Mouse (Mus musculus) lung, embryonic 16.5 days (tissue): ENCODE data around the gene Lrba. TPM values are rescaled to one million over a fixed set of nuclear protein-coding genes. Genes with fewer than 3 reads are reported as not detected.
A peak's percentile ranks its signal among the peaks of the same experiment; 100 is the strongest.

Source experiments
- ATAC-seq: fragments of 200-750 bp; cut with Nextera tagmentation; 2 replicates; pipeline ENCODE4 v1.8.0; 2017; ENCODE audit warnings: low read depth, mild to moderate bottlenecking, moderate library complexity
- H3K27ac ChIP-seq: fragments of 300-500 bp; sonication (generic); 2 replicates; pipeline ENCODE4 v1.5.1; 2014; ENCODE audit warnings: mild to moderate bottlenecking, control low read depth, low read length
- H3K27me3 ChIP-seq: fragments of 300-500 bp; sonication (generic); 2 replicates; pipeline ENCODE4 v1.6.1; 2014; ENCODE audit warnings: low read depth, low read length, mixed read lengths; ENCODE audit not compliant: control insufficient read depth, insufficient read depth
- H3K36me3 ChIP-seq: fragments of 300-500 bp; sonication (generic); 2 replicates; pipeline ENCODE4 v1.6.1; 2014; ENCODE audit warnings: low read length; ENCODE audit not compliant: control insufficient read depth, insufficient read depth
- H3K4me1 ChIP-seq: fragments of 300-500 bp; sonication (generic); replicated peaks from 2 replicates; pipeline ENCODE4 v1.6.1; 2014; ENCODE audit warnings: low read length, mixed read lengths; ENCODE audit not compliant: control insufficient read depth, insufficient read depth
- H3K4me2 ChIP-seq: fragments of 300-500 bp; sonication (generic); 2 replicates; pipeline ENCODE4 v1.6.1; 2014; ENCODE audit warnings: low read depth, low read length, control low read depth
- H3K4me3 ChIP-seq: fragments of 300-500 bp; sonication (generic); 2 replicates; pipeline ENCODE4 v1.5.1; 2014; ENCODE audit warnings: mild to moderate bottlenecking, low read length, control low read depth
- H3K9ac ChIP-seq: fragments of 300-500 bp; sonication (generic); 2 replicates; pipeline ENCODE4 v1.6.1; 2014; ENCODE audit warnings: low read length, control low read depth
- H3K9me3 ChIP-seq: fragments of 300-500 bp; sonication (generic); 2 replicates; pipeline ENCODE4 v1.6.1; 2016; ENCODE audit warnings: low read length; ENCODE audit not compliant: control insufficient read depth
- WGBS: fragments of 180-500 bp; shearing (Covaris S2); extraction: QIAGEN DNeasy Blood & Tissue Kit; methylation state at CpG from one replicate; pipeline ENCODE4 v1.1.7; 2014; 5-methylcytosine and 5-hydroxymethylcytosine counted together
- polyA plus RNA-seq: library from polyadenylated mRNA; unstranded; fragments of >200 nt; fragmentation: Nextera tagmentation; extraction: Ambion mirVana; gene quantifications from 2 replicates; pipeline ENCODE4 v1.2.1, GENCODE M21; 2015

Gene Lrba
- polyA plus RNA-seq, 1 experiment from 2014 or later, result 3.4 TPM

DNA sequence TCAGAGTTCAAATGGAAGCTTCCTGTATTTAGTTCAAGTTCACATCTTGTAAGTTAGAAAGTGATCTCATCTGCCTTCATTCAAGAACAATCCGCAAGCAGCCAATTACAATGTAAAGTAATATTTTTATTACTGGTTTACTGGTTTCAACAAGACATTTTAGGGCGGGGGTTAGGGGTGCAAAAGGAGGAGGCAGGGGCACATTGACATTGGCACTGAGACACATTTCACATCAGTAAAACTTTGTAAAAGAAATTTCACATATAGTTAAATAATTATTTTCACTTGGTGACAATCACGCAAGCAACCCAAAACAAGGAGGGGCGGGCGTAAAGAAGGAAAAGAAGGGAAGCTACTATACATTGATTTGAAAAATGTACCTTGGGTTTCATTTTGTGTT lies 321.5 kb downstream of the Lrba start:
- H3K4me1 ChIP-seq, result peaks cover 16% of the 10 kb centered on the region
- H3K9ac ChIP-seq, result no peak overlapping the region
- no peak for ATAC-seq
- H3K9me3 ChIP-seq, result no peaks in the 10 kb centered on the region
- H3K4me3 ChIP-seq, result peak overlapping the region; percentile 47
- H3K27me3 ChIP-seq, result peaks cover 28% of the 10 kb centered on the region
- no peaks in the 10 kb centered on the region for H3K36me3 ChIP-seq
- 38% methylated on average over 5 of the region's 5 CpGs for WGBS
- H3K27ac ChIP-seq, result no peak overlapping the region
- H3K4me2 ChIP-seq, result peak overlapping the region; percentile 62

DNA sequence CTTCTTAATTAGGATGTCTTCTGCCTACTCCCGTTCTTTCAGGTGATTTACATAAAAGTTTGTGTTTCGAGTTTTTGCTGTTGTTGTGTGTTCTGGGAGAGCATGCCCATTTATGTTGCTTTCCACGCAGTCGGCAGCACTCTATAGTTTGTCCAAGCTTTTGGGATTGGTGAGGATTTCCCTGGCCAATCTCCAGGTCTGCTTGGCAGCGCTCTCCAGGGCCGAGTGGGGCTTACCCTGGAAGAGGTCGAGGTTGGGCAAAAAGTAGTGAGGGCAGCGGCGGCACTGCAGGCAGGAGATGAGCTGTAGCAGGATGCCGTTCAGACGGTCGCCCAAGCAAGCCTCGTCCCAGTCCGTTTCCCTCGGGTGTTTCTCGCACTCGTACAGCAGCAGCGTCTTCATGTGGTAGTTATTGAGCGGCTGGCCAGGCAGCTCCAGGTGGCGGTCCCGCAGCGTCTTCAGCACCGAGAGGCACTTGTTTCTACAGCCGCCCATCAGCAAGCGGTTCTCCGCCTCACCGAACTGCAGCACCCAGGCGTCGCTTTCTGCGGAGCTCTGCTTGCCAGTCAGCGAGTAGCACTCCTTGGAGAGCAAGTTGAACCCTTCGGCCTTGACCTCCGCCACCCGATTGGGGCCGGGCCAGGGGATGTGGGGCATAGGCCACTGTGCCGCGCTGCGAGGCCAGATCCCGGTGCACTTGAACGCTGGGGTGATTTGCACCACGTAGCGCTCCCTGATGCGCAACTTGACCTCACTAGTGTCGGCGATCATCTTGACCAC lies 322.2 kb downstream of the Lrba start:
- H3K27ac ChIP-seq, result no peak overlapping the region
- no peaks in the 10 kb centered on the region for H3K36me3 ChIP-seq
- peak; percentile 64 for ATAC-seq
- peak overlapping the region; percentile 62 for H3K4me2 ChIP-seq
- H3K9ac ChIP-seq, result peak overlapping the region; percentile 15; the same call in 1 of the 2 replicates
- no peaks in the 10 kb centered on the region for H3K9me3 ChIP-seq
- under 1% methylated on average over 45 of the region's 45 CpGs for WGBS
- H3K4me3 ChIP-seq, result peak overlapping the region; percentile 47
- peaks cover 16% of the 10 kb centered on the region for H3K4me1 ChIP-seq
- peaks cover 35% of the 10 kb centered on the region for H3K27me3 ChIP-seq

DNA sequence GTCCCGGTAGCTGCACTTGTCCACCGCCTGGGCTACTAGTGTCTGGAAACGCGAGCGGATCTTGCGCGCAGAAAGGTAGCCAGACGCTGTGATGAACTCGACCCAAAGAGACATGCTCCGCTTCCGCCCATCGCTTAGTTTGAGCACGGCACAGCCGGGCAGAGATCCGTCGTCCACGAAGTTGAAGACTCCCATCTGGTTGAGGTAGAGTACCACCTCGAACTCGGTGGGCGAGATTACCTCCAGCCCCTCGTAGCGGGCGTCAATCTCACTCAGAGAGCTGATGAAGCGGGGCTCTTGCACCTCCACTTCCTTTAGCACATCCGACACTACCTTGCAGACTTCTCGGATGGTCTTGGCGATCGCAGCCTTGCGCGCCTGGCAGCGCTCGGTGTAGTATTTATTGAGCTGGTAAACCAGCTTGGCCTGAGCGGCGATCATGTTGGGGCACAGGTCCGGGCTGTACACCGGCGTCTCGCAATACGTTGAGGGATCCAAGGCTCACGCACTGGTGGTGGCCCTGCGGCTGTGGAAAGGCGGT lies 322.8 kb downstream of the Lrba start:
- Histone ChIP-seq H3K4me3 (peak overlapping the region; percentile 47), H3K4me2 (peak overlapping the region; percentile 62), H3K27me3 (peaks cover 35% of the 10 kb centered on the region), H3K4me1 (peaks cover 16% of the 10 kb centered on the region), H3K9me3 (no peaks in the 10 kb centered on the region), H3K36me3 (no peaks in the 10 kb centered on the region), H3K9ac (no peak overlapping the region), H3K27ac (no peak overlapping the region)
- ATAC-seq, result peak; percentile 29; the same call in 1 of the 2 replicates
- WGBS, result 2% methylated on average over 42 of the region's 42 CpGs

DNA sequence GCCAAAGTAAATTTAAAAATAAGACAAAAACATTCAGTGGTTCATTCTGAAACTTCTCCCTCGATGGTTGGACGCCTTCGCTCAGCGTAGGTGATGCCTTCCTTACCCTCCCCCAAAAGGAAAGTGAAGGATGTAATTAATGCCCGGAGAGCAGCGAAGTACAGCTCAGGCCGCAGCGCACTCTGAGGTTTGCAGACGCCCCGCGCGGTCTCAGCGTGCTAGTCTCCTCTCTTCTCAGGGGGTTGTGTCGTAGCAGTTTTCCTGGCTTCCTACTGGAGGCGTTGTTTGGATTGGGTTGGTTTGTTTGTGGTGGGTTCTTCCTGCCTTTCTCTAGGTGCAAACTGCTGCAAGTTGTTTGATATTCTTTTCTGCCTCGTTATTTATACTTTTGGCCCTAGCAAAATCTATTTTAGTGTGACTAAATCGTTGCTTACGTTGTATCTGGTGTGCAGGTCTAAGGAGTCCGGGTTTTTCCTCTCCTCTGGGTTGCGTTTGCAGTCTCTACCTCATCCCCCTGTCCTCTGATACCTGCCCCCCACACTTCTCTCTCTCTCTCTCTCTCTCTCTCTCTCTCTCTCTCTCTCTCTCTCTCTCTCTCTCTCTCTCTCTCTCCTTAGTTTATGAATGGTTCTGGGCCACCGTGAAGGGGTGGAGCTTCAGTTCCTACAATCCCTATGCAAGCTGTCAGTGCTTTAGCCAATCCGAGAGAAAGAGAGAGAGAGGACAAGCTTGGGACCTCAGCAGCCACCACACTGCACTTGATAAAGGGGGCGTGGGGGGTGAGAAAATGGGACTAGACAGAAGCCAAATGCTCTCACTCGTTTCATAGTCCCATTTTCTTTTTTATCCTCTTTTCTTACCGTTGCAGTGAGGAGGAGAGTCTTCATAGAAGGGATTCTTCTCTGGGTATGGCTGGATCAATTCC lies 323.9 kb downstream of the Lrba start, which contains the start of gene Mab21l2:
Gene Mab21l2, minus strand, starts transcription at position 539 of the 925 bp plus-strand sequence.
- Histone ChIP-seq H3K36me3 (no peaks in the 10 kb centered on the region), H3K4me2 (peak within 1 kb of the TSS; percentile 62), H3K27ac (no peak within 1 kb of the TSS), H3K9ac (no peak within 1 kb of the TSS), H3K27me3 (peaks cover 35% of the 10 kb centered on the region), H3K4me3 (peak within 1 kb of the TSS; percentile 47), H3K9me3 (no peaks in the 10 kb centered on the region), H3K4me1 (peaks cover 16% of the 10 kb centered on the region)
- WGBS, result 4% methylated on average over 25 of the region's 25 CpGs
- ATAC-seq, result peak; percentile 55; the same call in 1 of the 2 replicates

DNA sequence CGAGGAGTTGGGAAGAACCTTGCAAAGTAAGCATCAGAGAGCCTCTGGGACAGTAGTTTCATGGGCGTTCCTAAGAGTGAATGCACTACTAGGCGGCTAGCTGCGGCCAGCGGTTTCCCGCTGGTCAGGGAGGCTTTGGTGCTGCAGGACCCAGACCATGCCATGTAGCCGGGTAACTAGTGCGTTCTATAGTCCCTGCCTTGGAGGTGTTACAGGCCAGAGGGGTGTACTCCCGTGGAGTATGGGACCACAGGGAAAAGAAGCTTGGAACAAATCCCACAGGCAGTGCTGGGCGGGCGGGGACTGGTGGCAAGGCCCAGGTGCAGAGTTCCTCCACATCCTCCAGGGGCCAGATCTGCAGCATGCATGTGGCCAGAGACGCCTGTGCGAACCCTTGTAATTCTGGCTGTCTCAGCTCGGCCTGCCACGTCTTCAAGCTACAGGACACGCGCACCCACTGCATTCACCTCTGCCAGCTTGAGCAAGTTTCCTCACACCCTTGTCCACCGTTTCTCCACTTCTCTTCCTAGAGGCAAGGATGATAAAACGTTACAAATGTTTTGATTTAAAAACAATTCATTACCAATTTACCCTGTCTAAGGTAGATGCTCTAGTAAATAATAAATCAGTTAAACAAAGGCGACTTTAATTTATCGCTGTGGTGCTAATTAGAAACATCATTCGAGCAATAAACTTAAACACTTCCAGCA lies 326.0 kb downstream of the Lrba start:
- WGBS, result 11% methylated on average over 22 of the region's 22 CpGs
- Histone ChIP-seq H3K27me3 (peaks cover 32% of the 10 kb centered on the region), H3K9ac (no peak overlapping the region), H3K4me2 (no peak overlapping the region), H3K9me3 (no peaks in the 10 kb centered on the region), H3K27ac (no peak overlapping the region), H3K36me3 (no peaks in the 10 kb centered on the region), H3K4me3 (no peak overlapping the region), H3K4me1 (peaks cover 16% of the 10 kb centered on the region)
- 0 out of 2 replicates have a peak, but pooled peaks have one; percentile 30 for ATAC-seq

DNA sequence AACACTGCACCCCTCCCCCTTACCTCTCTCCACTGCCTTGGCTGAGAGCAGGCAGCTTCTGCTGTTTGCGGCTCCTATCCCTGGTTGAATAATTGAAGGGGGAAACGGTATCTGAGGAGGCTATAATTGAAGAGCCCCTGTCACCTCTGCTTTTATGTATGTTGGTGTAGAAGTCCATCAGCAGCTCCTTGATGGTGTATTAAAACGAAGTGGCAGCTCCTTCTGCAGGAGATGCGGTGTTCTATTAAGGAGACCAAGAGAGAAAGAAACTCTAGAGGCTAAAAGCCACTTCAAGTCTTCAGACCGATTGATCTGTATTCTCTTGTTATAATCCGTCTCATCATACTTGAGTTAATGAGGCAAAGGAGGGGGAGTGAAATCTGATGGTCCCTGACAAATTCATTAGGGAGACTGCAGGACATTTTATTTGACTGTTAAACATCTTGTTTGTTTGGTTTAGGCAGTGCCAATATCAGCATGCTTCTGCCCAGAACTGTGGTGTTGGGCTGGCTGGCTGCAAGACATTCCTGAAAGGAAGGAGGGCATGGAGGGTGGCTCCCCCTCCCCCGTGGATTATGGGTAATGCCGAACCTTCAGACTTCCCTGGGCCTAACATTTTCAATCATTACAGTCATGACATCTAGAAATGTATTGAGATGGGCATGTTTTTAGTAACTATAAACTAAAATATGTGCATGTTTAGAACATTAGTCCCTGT lies 326.7 kb downstream of the Lrba start:
- Histone ChIP-seq H3K36me3 (no peaks in the 10 kb centered on the region), H3K9me3 (no peaks in the 10 kb centered on the region), H3K27ac (no peak overlapping the region), H3K4me1 (peaks cover 16% of the 10 kb centered on the region), H3K9ac (no peak overlapping the region), H3K4me2 (no peak overlapping the region), H3K27me3 (peaks cover 29% of the 10 kb centered on the region), H3K4me3 (no peak overlapping the region)
- WGBS, result 29% methylated on average over 8 of the region's 8 CpGs
- no peak for ATAC-seq

DNA sequence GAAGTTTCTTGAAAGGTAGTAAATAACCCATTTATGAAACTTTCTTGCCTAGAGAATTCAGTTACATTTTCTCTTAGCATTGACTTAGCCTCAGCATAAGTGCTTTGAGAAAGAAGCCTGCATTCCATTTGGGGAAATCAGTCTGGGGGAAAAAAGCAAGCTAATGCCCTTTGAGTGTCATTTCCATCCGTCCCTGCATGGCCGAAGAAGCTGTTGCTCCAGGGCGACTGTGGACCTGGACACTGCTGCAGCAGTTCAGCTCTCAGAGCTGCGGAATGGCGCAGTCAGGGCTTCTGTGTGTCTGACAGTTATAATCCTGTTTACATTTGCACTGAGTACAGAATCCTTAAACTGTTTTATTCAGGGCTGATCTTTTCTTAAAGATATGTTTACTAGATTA lies 327.7 kb downstream of the Lrba start:
- no peak for ATAC-seq
- no peak overlapping the region for H3K4me2 ChIP-seq
- no peak overlapping the region for H3K27ac ChIP-seq
- WGBS, result 59% methylated on average over 5 of the region's 5 CpGs
- H3K27me3 ChIP-seq, result peaks cover 21% of the 10 kb centered on the region
- H3K9ac ChIP-seq, result no peak overlapping the region
- H3K9me3 ChIP-seq, result no peaks in the 10 kb centered on the region
- H3K36me3 ChIP-seq, result no peaks in the 10 kb centered on the region
- H3K4me3 ChIP-seq, result no peak overlapping the region
- peaks cover 6% of the 10 kb centered on the region for H3K4me1 ChIP-seq

DNA sequence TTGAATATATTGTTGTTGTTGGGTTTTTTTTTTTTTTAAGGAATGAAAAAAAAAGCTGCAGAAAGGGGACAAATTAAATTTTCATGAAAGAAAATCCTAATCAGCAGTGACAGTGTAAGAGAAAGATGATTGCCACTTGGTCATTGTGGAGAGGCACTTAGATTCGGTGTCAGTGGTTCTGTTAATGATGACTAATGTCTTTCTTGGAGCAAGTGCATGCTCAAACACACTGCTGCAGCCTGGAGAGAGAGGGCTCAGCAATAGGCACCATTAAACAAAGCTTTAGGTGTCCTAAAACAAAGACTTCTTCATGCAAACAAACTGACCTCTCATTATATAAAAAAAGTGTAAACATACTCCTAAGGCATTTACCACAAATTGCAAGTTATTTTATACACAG lies 334.5 kb downstream of the Lrba start:
- H3K36me3 ChIP-seq, result no peaks in the 10 kb centered on the region
- no peak for ATAC-seq
- WGBS, result 12% methylated on average over 1 of the region's 1 CpGs

More for the DNA sequence above, 334.5 kb downstream of the Lrba start:
- Histone ChIP-seq H3K9ac (no peak overlapping the region), H3K27me3 (no peaks in the 10 kb centered on the region), H3K9me3 (no peaks in the 10 kb centered on the region), H3K4me1 (no peaks in the 10 kb centered on the region), H3K4me2 (no peak overlapping the region), H3K27ac (no peak overlapping the region), H3K4me3 (no peak overlapping the region)
